Mouse (Mus musculus) induced T-regulatory cell, adult 2 months (primary cell): ENCODE results near the gene Hist1h2bm.
A peak's percentile ranks its signal among the peaks of the same experiment; 100 is the strongest.

ENCODE experiments used
- DNase-seq: peaks from one replicate; pipeline ENCODE4 v3.0.0-alpha.2; 2012; ENCODE audit warnings: low read depth

Gene Hist1h2bm

GRCm38 (mm10) chr13:21727948-21728572 lies 6.2 kb downstream of the Hist1h2bm start:
- DNase-seq: no peak

- no peak for DNase-seq
Measured at GRCm38 (mm10) chr13:21729544-21729943, 7.7 kb downstream of the Hist1h2bm start.

GRCm38 (mm10) chr13:21733466-21733865 lies 11.6 kb downstream of the Hist1h2bm start:
- DNase-seq: peak; percentile 31

GRCm38 (mm10) chr13:21734010-21734905 lies 12.4 kb downstream of the Hist1h2bm start:
- peak; percentile 92 for DNase-seq

- DNase-seq: peak; percentile 89
Measured at GRCm38 (mm10) chr13:21734906-21735767, 13.3 kb downstream of the Hist1h2bm start, which contains the start of gene Hist1h4j. Gene Hist1h4j (plus strand): TSS chr13:21735064.

- DNase-seq: no peak
Measured at GRCm38 (mm10) chr13:21745006-21745405, 23.2 kb downstream of the Hist1h2bm start.

- peak; percentile 69 for DNase-seq
Measured at GRCm38 (mm10) chr13:21749387-21750158, 27.7 kb downstream of the Hist1h2bm start.

GRCm38 (mm10) chr13:21750159-21751017 lies 28.5 kb downstream of the Hist1h2bm start, which contains the start of gene Hist1h4k:
Gene Hist1h4k (minus strand): TSS chr13:21750505.
- peak; percentile 91 for DNase-seq

- DNase-seq: peak; percentile 35
Measured at GRCm38 (mm10) chr13:21751417-21751816, 29.6 kb downstream of the Hist1h2bm start.

- DNase-seq: no peak
Measured at GRCm38 (mm10) chr13:21751827-21752226, 30.0 kb downstream of the Hist1h2bm start.

GRCm38 (mm10) chr13:21752356-21752755 lies 30.5 kb downstream of the Hist1h2bm start:
- DNase-seq: peak; percentile 47

- DNase-seq: peak; percentile 67
Measured at GRCm38 (mm10) chr13:21753051-21753523, 31.2 kb downstream of the Hist1h2bm start.

- DNase-seq: peak; percentile 94
Measured at GRCm38 (mm10) chr13:21753524-21754285, 31.9 kb downstream of the Hist1h2bm start, which contains the start of the genes Hist1h2ak and Hist1h2bn. Gene Hist1h2ak (minus strand): TSS chr13:21753827. Gene Hist1h2bn (plus strand): TSS chr13:21754123.

- peak; percentile 81 for DNase-seq
Measured at GRCm38 (mm10) chr13:21754294-21755001, 32.6 kb downstream of the Hist1h2bm start.

- no peak for DNase-seq
Measured at GRCm38 (mm10) chr13:21755707-21756106, 33.9 kb downstream of the Hist1h2bm start.
